Comparison of ENCODE assay signal across 28 mouse cellular contexts in genomic region chr8:104638010-104638409, GRCm38 (mm10). TPM values are rescaled to one million over a fixed set of nuclear protein-coding genes. Genes with fewer than 3 reads are reported as not detected.
"Had no signal": no experiment of that assay in that cellular context is flagged by ENCODE, and none has a peak within 500 bp of the region (broad histone marks: within the 10 kb centered on the region; RNA-seq: fewer than 3 reads in every experiment).

No protein-coding gene starts in this region.

- H3K9me3 ChIP-seq: kidney, embryonic 15.5 days; liver, embryonic 13.5 days; neural tube, embryonic 12.5 days; neural tube, embryonic 15.5 days had no signal

- DNase-seq: layer of hippocampus, adult 9-11 months; liver, embryonic 13.5 days; lung, adult 2 months; lung, postnatal 14 days; lung, postnatal 4 days; midbrain, embryonic 14.5 days; right cerebral cortex, adult 18-20 months; right cerebral cortex, postnatal 14 days; right cerebral cortex, postnatal 4 days; thymus, adult 18-20 months; thymus, postnatal 25 days had no signal

- H3K9ac ChIP-seq: kidney, embryonic 15.5 days; liver, embryonic 13.5 days; neural tube, embryonic 12.5 days; neural tube, embryonic 15.5 days had no signal

- H3K4me2 ChIP-seq: kidney, embryonic 15.5 days; liver, embryonic 13.5 days; midbrain, embryonic 11.5 days; neural tube, embryonic 12.5 days; neural tube, embryonic 15.5 days had no signal

- H3K4me3 ChIP-seq: kidney, embryonic 15.5 days; layer of hippocampus, adult 2 months; left cerebral cortex, adult 2 months; liver, embryonic 13.5 days; neural tube, embryonic 12.5 days; neural tube, embryonic 15.5 days had no signal

- H3K27ac ChIP-seq: kidney, embryonic 15.5 days; layer of hippocampus, adult 2 months; left cerebral cortex, adult 2 months; liver, embryonic 13.5 days; neural tube, embryonic 12.5 days; neural tube, embryonic 15.5 days; stomach, postnatal 0 days had no signal

- H3K27me3 ChIP-seq: kidney, embryonic 15.5 days; liver, embryonic 13.5 days; neural tube, embryonic 12.5 days had no signal

- ATAC-seq: inflammation-experienced regulatory T-cells, adult 6 months; intestine, embryonic 16.5 days had no signal

RNA-seq across cellular contexts. Expression of gene Cdh16, which starts 13.8 kb away (rescaled TPM):
- total RNA-seq: layer of hippocampus, adult 2 months; layer of hippocampus, postnatal 25 days; left cerebral cortex, adult 2 months; left cerebral cortex, postnatal 10 days; left cerebral cortex, postnatal 36 days; liver, adult 2 months; megakaryocyte progenitor cell, adult 5-6 weeks; megakaryocyte-erythroid progenitor cell, adult 5-6 weeks; midbrain, postnatal 0 days had no signal
- polyA plus RNA-seq: inflammation-experienced regulatory T-cells, adult 6 months; limb, embryonic 11.5 days; liver, adult 2 months; liver, embryonic 13.5 days; midbrain, embryonic 11.5 days; midbrain, embryonic 14.5 days; midbrain, postnatal 0 days; neural tube, embryonic 12.5 days; neural tube, embryonic 15.5 days had no signal
